Mouse (Mus musculus) kidney, embryonic 15.5 days (tissue): ENCODE measurements around the gene Dgkk. TPM values are rescaled to one million over a fixed set of nuclear protein-coding genes. Genes with fewer than 3 reads are reported as not detected.
"Not testable (repeated sequence)": the region's sequence is repeated elsewhere in the genome, so short reads cannot be mapped to it uniquely, and the experiment has no call there.

Source experiments
- ATAC-seq: fragments of 200-750 bp; cut with Nextera tagmentation; replicated peaks from 2 replicates; pipeline ENCODE4 v1.8.0; 2017; ENCODE audit warnings: moderate TSS enrichment; ENCODE audit not compliant: low FRiP score
- H3K27ac ChIP-seq: fragments of 300-500 bp; sonication (generic); 2 replicates; pipeline ENCODE4 v1.5.1; 2015; ENCODE audit warnings: mild to moderate bottlenecking, inconsistent platforms
- H3K27me3 ChIP-seq: fragments of 300-500 bp; sonication (generic); 2 replicates; pipeline ENCODE4 v1.6.1; 2015; ENCODE audit warnings: inconsistent platforms
- H3K36me3 ChIP-seq: fragments of 300-500 bp; sonication (generic); 2 replicates; pipeline ENCODE4 v1.6.1; 2015; ENCODE audit warnings: inconsistent platforms
- H3K4me1 ChIP-seq: fragments of 300-500 bp; sonication (generic); 2 replicates; pipeline ENCODE4 v1.6.1; 2015; ENCODE audit warnings: inconsistent platforms
- H3K4me2 ChIP-seq: fragments of 300-500 bp; sonication (generic); 2 replicates; pipeline ENCODE4 v1.6.1; 2015; ENCODE audit warnings: moderate library complexity, mild to moderate bottlenecking, inconsistent platforms
- H3K4me3 ChIP-seq: fragments of 300-500 bp; sonication (generic); replicated peaks from 2 replicates; pipeline ENCODE4 v1.5.1; 2015; ENCODE audit warnings: mild to moderate bottlenecking, inconsistent platforms
- H3K9ac ChIP-seq: fragments of 300-500 bp; sonication (generic); 2 replicates; pipeline ENCODE4 v1.6.1; 2015; ENCODE audit warnings: mild to moderate bottlenecking, inconsistent platforms
- H3K9me3 ChIP-seq: fragments of 300-500 bp; sonication (generic); replicated peaks from 2 replicates; pipeline ENCODE4 v1.6.1; 2016; ENCODE audit warnings: inconsistent platforms
- WGBS: fragments of 180-500 bp; shearing (Covaris S2); methylation state at CpG from one replicate; pipeline ENCODE4 v1.1.7; 2015; ENCODE audit warnings: mixed read lengths; 5-methylcytosine and 5-hydroxymethylcytosine counted together
- polyA plus RNA-seq: library from polyadenylated mRNA; unstranded; fragments of >200 nt; fragmentation: Nextera tagmentation; extraction: Ambion mirVana; gene quantifications from 2 replicates; pipeline ENCODE4 v1.2.1, GENCODE M21; 2015

Gene Dgkk
- polyA plus RNA-seq, 1 experiment from 2014 or later = 0.78 TPM

- WGBS = 59% methylated on average over 5 of the region's 5 CpGs
- H3K4me3 ChIP-seq = no peak overlapping the region
- no peaks in the 10 kb centered on the region for H3K4me1 ChIP-seq
- no peak overlapping the region for H3K4me2 ChIP-seq
- ATAC-seq = no peak
- no peak overlapping the region for H3K9ac ChIP-seq
- no peaks in the 10 kb centered on the region for H3K36me3 ChIP-seq
- no peak overlapping the region for H3K27ac ChIP-seq
- H3K27me3 ChIP-seq = no peaks in the 10 kb centered on the region
- H3K9me3 ChIP-seq = no peaks in the 10 kb centered on the region
Observed at GRCm38 (mm10) chrX:6922165-6922564, 143.1 kb downstream of the Dgkk start.

- H3K9me3 ChIP-seq = no peaks in the 10 kb centered on the region
- no peak for ATAC-seq
Observed at GRCm38 (mm10) chrX:6926224-6926623, 147.1 kb downstream of the Dgkk start.

GRCm38 (mm10) chrX:6968598-6968997 is 189.5 kb downstream of the Dgkk start:
- H3K27me3 ChIP-seq = no peaks in the 10 kb centered on the region
- no peak overlapping the region for H3K9ac ChIP-seq
- WGBS = 77% methylated on average over 3 of the region's 3 CpGs
- no peaks in the 10 kb centered on the region for H3K4me1 ChIP-seq
- ATAC-seq = no peak
- no peak overlapping the region for H3K4me2 ChIP-seq
- no peaks in the 10 kb centered on the region for H3K9me3 ChIP-seq
- H3K4me3 ChIP-seq = no peak overlapping the region
- no peak overlapping the region for H3K27ac ChIP-seq
- H3K36me3 ChIP-seq = no peaks in the 10 kb centered on the region

More at GRCm38 (mm10) chrX:6926224-6926623, 147.1 kb downstream of the Dgkk start:
- Histone ChIP-seq H3K4me2 (no peak overlapping the region), H3K36me3 (no peaks in the 10 kb centered on the region), H3K27ac (no peak overlapping the region), H3K9ac (no peak overlapping the region), H3K4me3 (no peak overlapping the region), H3K4me1 (no peaks in the 10 kb centered on the region), H3K27me3 (no peaks in the 10 kb centered on the region)
- 74% methylated on average over 4 of the region's 4 CpGs for WGBS

GRCm38 (mm10) chrX:6971956-6972355 is 192.8 kb downstream of the Dgkk start:
- Histone ChIP-seq H3K4me3 (no peak overlapping the region), H3K4me1 (no peaks in the 10 kb centered on the region), H3K27ac (no peak overlapping the region), H3K9me3 (no peaks in the 10 kb centered on the region), H3K27me3 (no peaks in the 10 kb centered on the region), H3K9ac (no peak overlapping the region), H3K36me3 (no peaks in the 10 kb centered on the region), H3K4me2 (no peak overlapping the region)
- ATAC-seq = no peak
- WGBS = 43% methylated on average over 1 of the region's 1 CpGs

GRCm38 (mm10) chrX:6983916-6984315 is 204.8 kb downstream of the Dgkk start:
- not testable (repeated sequence) for H3K27me3 ChIP-seq, H3K4me2 ChIP-seq, H3K27ac ChIP-seq, H3K9me3 ChIP-seq, H3K4me3 ChIP-seq, H3K4me1 ChIP-seq, ATAC-seq, H3K36me3 ChIP-seq, H3K9ac ChIP-seq
- WGBS = 82% methylated on average over 4 of the region's 4 CpGs
